Mouse (Mus musculus): ENCODE measurements at regions not wholly inside any gene's neighbourhood (a gene's known extent, or its start where the extent isn't known, plus 50 kb on each side); places are given as distances from the start of the nearest gene placed in this dataset.

DNA sequence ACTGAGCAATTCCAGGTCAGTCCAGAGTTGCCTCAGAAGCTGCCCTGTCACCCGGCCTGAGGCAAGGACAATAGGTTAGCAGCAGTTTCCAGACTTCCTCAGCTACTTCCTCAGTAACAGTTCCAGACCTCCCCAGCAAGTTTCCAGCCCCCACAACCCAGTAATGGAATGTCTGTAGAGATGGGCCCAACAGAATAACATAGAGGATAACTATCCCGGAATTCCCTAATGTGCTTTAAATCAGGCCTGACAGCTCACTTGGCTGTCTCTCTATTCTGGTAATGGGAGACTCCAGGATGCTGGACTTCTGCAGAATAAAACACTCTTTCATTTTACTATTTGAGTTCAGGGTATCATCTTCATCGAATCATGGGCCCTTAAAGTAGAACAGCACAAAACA is 268.4 kb upstream of the Tsc22d2 start:
- no peaks in the 10 kb centered on the region for H3K27me3 ChIP-seq (replicated peaks; ENCODE audit: control insufficient read depth, insufficient read depth, low read length)
- no peak overlapping the region for H3K27ac ChIP-seq (ENCODE audit: low read depth, low read length)
- H3K4me3 ChIP-seq (ENCODE audit: low read depth, low read length), result no peak overlapping the region
- no peak for ATAC-seq
- no peak for DNase-seq (ENCODE audit: low spot score)
- H3K4me2 ChIP-seq (ENCODE audit: low read length), result no peak overlapping the region
- no peaks in the 10 kb centered on the region for H3K9me3 ChIP-seq (replicated peaks; ENCODE audit: control insufficient read depth, low read length)
- H3K9ac ChIP-seq (ENCODE audit: low read length), result no peak overlapping the region
- 79% methylated on average over 3 of the region's 3 CpGs for WGBS
- no peaks in the 10 kb centered on the region for H3K36me3 ChIP-seq (ENCODE audit: control insufficient read depth, insufficient read depth, low read length)
- H3K4me1 ChIP-seq (ENCODE audit: control insufficient read depth, insufficient read depth, low read length), result no peaks in the 10 kb centered on the region

GRCm38 (mm10) chr3:58146762-58147161 is 267.8 kb upstream of the Tsc22d2 start:
- Histone ChIP-seq H3K4me3 (ENCODE audit: low read depth, low read length) (no peak overlapping the region), H3K4me1 (ENCODE audit: control insufficient read depth, insufficient read depth, low read length) (no peaks in the 10 kb centered on the region), H3K4me2 (ENCODE audit: low read length) (no peak overlapping the region), H3K9ac (ENCODE audit: low read length) (no peak overlapping the region), H3K27ac (ENCODE audit: low read depth, low read length) (no peak overlapping the region), H3K36me3 (ENCODE audit: control insufficient read depth, insufficient read depth, low read length) (no peaks in the 10 kb centered on the region), H3K9me3 (replicated peaks; ENCODE audit: control insufficient read depth, low read length) (no peaks in the 10 kb centered on the region), H3K27me3 (replicated peaks; ENCODE audit: control insufficient read depth, insufficient read depth, low read length) (no peaks in the 10 kb centered on the region)
- DNase-seq (ENCODE audit: low spot score) (no peak), ATAC-seq (no peak)
- WGBS, result 52% methylated on average over 1 of the region's 1 CpGs

DNA sequence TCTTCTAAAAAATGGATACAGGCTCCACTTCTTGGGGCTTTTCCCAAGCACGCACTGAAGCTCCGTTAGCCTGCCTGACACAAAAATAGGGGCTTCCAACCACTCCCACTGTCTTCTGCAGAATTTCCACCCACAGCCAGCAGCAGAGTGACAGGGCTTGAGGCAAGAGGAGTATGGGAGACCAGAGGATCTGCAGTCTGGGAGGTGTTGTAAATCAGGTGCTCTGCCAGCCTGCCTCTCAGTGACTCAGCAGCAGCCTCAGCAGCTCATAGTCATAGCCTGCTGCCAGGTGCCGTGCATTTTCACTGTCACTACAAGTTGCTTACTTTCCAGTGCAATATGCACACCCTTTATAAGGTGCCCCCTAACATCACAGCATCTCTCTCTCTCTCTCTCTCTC is 261.4 kb upstream of the Tsc22d2 start:
- no peaks in the 10 kb centered on the region for H3K4me1 ChIP-seq (ENCODE audit: control insufficient read depth, insufficient read depth, low read length)
- H3K4me2 ChIP-seq (ENCODE audit: low read length), result no peak overlapping the region
- no peaks in the 10 kb centered on the region for H3K36me3 ChIP-seq (ENCODE audit: control insufficient read depth, insufficient read depth, low read length)
- no peak overlapping the region for H3K9ac ChIP-seq (ENCODE audit: low read length)
- H3K9me3 ChIP-seq (replicated peaks; ENCODE audit: control insufficient read depth, low read length), result 0 out of 2 replicates have a peak, but pooled peaks cover 3% of the 10 kb centered on the region
- H3K27ac ChIP-seq (ENCODE audit: low read depth, low read length), result no peak overlapping the region
- H3K27me3 ChIP-seq (replicated peaks; ENCODE audit: control insufficient read depth, insufficient read depth, low read length), result no peaks in the 10 kb centered on the region
- ATAC-seq (no peak), DNase-seq (ENCODE audit: low spot score) (no peak)
- 80% methylated on average over 3 of the region's 3 CpGs for WGBS
- H3K4me3 ChIP-seq (ENCODE audit: low read depth, low read length), result no peak overlapping the region

GRCm38 (mm10) chr3:58153874-58154756 is 260.4 kb upstream of the Tsc22d2 start:
- H3K4me2 ChIP-seq (ENCODE audit: low read length), result no peak overlapping the region
- no peak overlapping the region for H3K9ac ChIP-seq (ENCODE audit: low read length)
- H3K4me3 ChIP-seq (ENCODE audit: low read depth, low read length), result no peak overlapping the region
- DNase-seq (ENCODE audit: low spot score), result no peak
- H3K27ac ChIP-seq (ENCODE audit: low read depth, low read length), result no peak overlapping the region
- H3K4me1 ChIP-seq (ENCODE audit: control insufficient read depth, insufficient read depth, low read length), result no peaks in the 10 kb centered on the region
- 0 out of 2 replicates have a peak, but pooled peaks cover 3% of the 10 kb centered on the region for H3K9me3 ChIP-seq (replicated peaks; ENCODE audit: control insufficient read depth, low read length)
- 79% methylated on average over 21 of the region's 21 CpGs for WGBS
- no peaks in the 10 kb centered on the region for H3K27me3 ChIP-seq (replicated peaks; ENCODE audit: control insufficient read depth, insufficient read depth, low read length)
- no peaks in the 10 kb centered on the region for H3K36me3 ChIP-seq (ENCODE audit: control insufficient read depth, insufficient read depth, low read length)
- ATAC-seq, result no peak

DNA sequence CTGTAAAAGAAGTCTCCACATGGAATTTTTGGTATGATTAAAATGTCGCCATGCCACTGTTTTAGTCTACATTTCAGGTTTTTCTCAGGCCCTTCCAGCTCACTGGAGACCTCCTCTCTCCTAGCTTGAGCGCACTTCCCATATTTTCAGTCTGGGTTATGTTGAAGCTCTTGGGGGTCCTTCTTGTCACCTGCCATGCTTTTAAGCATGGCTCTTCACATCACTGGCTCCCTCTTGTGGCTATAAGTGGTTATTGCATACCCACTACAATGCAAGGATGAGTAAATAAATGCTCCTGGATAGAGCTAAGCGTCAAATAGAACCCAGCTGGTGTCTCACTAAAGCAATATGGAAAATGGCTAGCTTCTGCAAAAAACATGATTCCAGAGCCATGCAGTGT is 255.1 kb upstream of the Tsc22d2 start:
- 0 out of 2 replicates have a peak, but pooled peaks cover 3% of the 10 kb centered on the region for H3K9me3 ChIP-seq (replicated peaks; ENCODE audit: control insufficient read depth, low read length)
- H3K36me3 ChIP-seq (ENCODE audit: control insufficient read depth, insufficient read depth, low read length), result no peaks in the 10 kb centered on the region
- no peak overlapping the region for H3K27ac ChIP-seq (ENCODE audit: low read depth, low read length)
- 62% methylated on average over 3 of the region's 3 CpGs for WGBS
- peak; percentile 71 for DNase-seq (ENCODE audit: low spot score)
- no peak overlapping the region for H3K4me2 ChIP-seq (ENCODE audit: low read length)
- ATAC-seq, result peak; percentile 37; the same call in 1 of the 2 replicates
- no peak overlapping the region for H3K9ac ChIP-seq (ENCODE audit: low read length)
- no peak overlapping the region for H3K4me3 ChIP-seq (ENCODE audit: low read depth, low read length)
- H3K27me3 ChIP-seq (replicated peaks; ENCODE audit: control insufficient read depth, insufficient read depth, low read length), result no peaks in the 10 kb centered on the region
- H3K4me1 ChIP-seq (ENCODE audit: control insufficient read depth, insufficient read depth, low read length), result no peaks in the 10 kb centered on the region

DNA sequence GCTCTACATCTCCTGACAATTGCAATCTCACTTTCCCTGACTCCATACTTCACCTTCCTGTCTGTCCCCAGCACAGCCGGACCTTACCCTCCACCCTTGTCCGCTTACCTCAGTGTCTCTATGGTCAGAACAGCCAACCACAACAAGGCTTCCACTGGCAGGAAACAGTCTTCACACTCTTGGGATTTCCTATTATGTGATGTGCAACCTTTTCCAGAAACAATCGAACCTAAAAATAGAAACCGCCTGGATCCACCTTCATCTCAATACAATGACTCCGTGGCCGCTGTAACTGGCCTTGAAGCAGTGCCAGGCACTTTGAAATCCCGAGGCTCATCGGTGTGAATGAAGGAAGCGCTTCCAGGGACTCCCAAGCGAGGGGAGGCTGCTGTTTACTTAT is 252.3 kb upstream of the Tsc22d2 start:
- Histone ChIP-seq H3K4me3 (ENCODE audit: low read depth, low read length) (no peak overlapping the region), H3K36me3 (ENCODE audit: control insufficient read depth, insufficient read depth, low read length) (no peaks in the 10 kb centered on the region), H3K9me3 (replicated peaks; ENCODE audit: control insufficient read depth, low read length) (no peaks in the 10 kb centered on the region), H3K4me1 (ENCODE audit: control insufficient read depth, insufficient read depth, low read length) (no peaks in the 10 kb centered on the region), H3K27ac (ENCODE audit: low read depth, low read length) (no peak overlapping the region), H3K27me3 (replicated peaks; ENCODE audit: control insufficient read depth, insufficient read depth, low read length) (no peaks in the 10 kb centered on the region), H3K4me2 (ENCODE audit: low read length) (no peak overlapping the region), H3K9ac (ENCODE audit: low read length) (no peak overlapping the region)
- DNase-seq (ENCODE audit: low spot score), result peak; percentile 9
- WGBS, result 26% methylated on average over 10 of the region's 10 CpGs
- no peak for ATAC-seq

- Histone ChIP-seq H3K4me1 (ENCODE audit: control insufficient read depth, insufficient read depth, low read length) (no peaks in the 10 kb centered on the region), H3K27ac (ENCODE audit: low read depth, low read length) (no peak overlapping the region), H3K9me3 (replicated peaks; ENCODE audit: control insufficient read depth, low read length) (no peaks in the 10 kb centered on the region), H3K4me2 (ENCODE audit: low read length) (no peak overlapping the region), H3K27me3 (replicated peaks; ENCODE audit: control insufficient read depth, insufficient read depth, low read length) (no peaks in the 10 kb centered on the region), H3K9ac (ENCODE audit: low read length) (no peak overlapping the region), H3K36me3 (ENCODE audit: control insufficient read depth, insufficient read depth, low read length) (no peaks in the 10 kb centered on the region), H3K4me3 (ENCODE audit: low read depth, low read length) (no peak overlapping the region)
- DNase-seq (ENCODE audit: low spot score), result peak; percentile 89
- peak; percentile 72; the same call in 1 of the 2 replicates for ATAC-seq
- 8% methylated on average over 10 of the region's 10 CpGs for WGBS
Measured at GRCm38 (mm10) chr3:58163806-58164205, 250.7 kb upstream of the Tsc22d2 start.

- no peak overlapping the region for H3K4me2 ChIP-seq (ENCODE audit: low read length)
- no peaks in the 10 kb centered on the region for H3K9me3 ChIP-seq (replicated peaks; ENCODE audit: control insufficient read depth, low read length)
- H3K9ac ChIP-seq (ENCODE audit: low read length), result no peak overlapping the region
- no peaks in the 10 kb centered on the region for H3K27me3 ChIP-seq (replicated peaks; ENCODE audit: control insufficient read depth, insufficient read depth, low read length)
- ATAC-seq (no peak), DNase-seq (ENCODE audit: low spot score) (no peak)
- 45% methylated on average over 2 of the region's 2 CpGs for WGBS
- no peak overlapping the region for H3K27ac ChIP-seq (ENCODE audit: low read depth, low read length)
- H3K36me3 ChIP-seq (ENCODE audit: control insufficient read depth, insufficient read depth, low read length), result no peaks in the 10 kb centered on the region
- no peaks in the 10 kb centered on the region for H3K4me1 ChIP-seq (ENCODE audit: control insufficient read depth, insufficient read depth, low read length)
- H3K4me3 ChIP-seq (ENCODE audit: low read depth, low read length), result no peak overlapping the region
Measured at GRCm38 (mm10) chr3:58166628-58167027, 247.9 kb upstream of the Tsc22d2 start.

GRCm38 (mm10) chr3:58167121-58167520 is 247.4 kb upstream of the Tsc22d2 start:
- Histone ChIP-seq H3K27me3 (replicated peaks; ENCODE audit: control insufficient read depth, insufficient read depth, low read length) (no peaks in the 10 kb centered on the region), H3K36me3 (ENCODE audit: control insufficient read depth, insufficient read depth, low read length) (no peaks in the 10 kb centered on the region), H3K4me2 (ENCODE audit: low read length) (no peak overlapping the region), H3K27ac (ENCODE audit: low read depth, low read length) (no peak overlapping the region), H3K4me3 (ENCODE audit: low read depth, low read length) (no peak overlapping the region), H3K9me3 (replicated peaks; ENCODE audit: control insufficient read depth, low read length) (no peaks in the 10 kb centered on the region), H3K4me1 (ENCODE audit: control insufficient read depth, insufficient read depth, low read length) (no peaks in the 10 kb centered on the region), H3K9ac (ENCODE audit: low read length) (no peak overlapping the region)
- ATAC-seq (no peak), DNase-seq (ENCODE audit: low spot score) (no peak)
- WGBS, result 96% methylated on average over 3 of the region's 3 CpGs
